Mouse (Mus musculus) forebrain, embryonic 14.5 days (tissue): ENCODE results near the gene 2700081O15Rik. TPM values are rescaled to one million over a fixed set of nuclear protein-coding genes. Genes with fewer than 3 reads are reported as not detected.
A peak's percentile ranks its signal among the peaks of the same experiment; 100 is the strongest.
"Not testable (repeated sequence)": the region's sequence is repeated elsewhere in the genome, so short reads cannot be mapped to it uniquely, and the experiment has no call there.

Source experiments
- ATAC-seq: fragments of 200-750 bp; cut with Nextera tagmentation; 2 replicates; pipeline ENCODE4 v1.8.0; 2017; ENCODE audit warnings: mild to moderate bottlenecking, moderate library complexity
- DNase-seq: peaks from one replicate; pipeline ENCODE4 v3.0.0-alpha.2; 2015; ENCODE audit warnings: low spot score
- H3K27ac ChIP-seq: fragments of 300-500 bp; sonication (generic); 2 replicates; pipeline ENCODE4 v1.5.1; 2014; ENCODE audit warnings: low read depth, mild to moderate bottlenecking, control low read depth, low read length, moderate library complexity
- H3K27me3 ChIP-seq: fragments of 300-500 bp; sonication (generic); replicated peaks from 2 replicates; pipeline ENCODE4 v1.6.1; 2014; ENCODE audit warnings: low read length, control low read depth, mixed read lengths; ENCODE audit not compliant: control insufficient read depth, insufficient read depth
- H3K36me3 ChIP-seq: fragments of 300-500 bp; sonication (generic); 2 replicates; pipeline ENCODE4 v1.6.1; 2014; ENCODE audit warnings: low read length, control low read depth; ENCODE audit not compliant: control insufficient read depth, insufficient read depth
- H3K4me1 ChIP-seq: fragments of 300-500 bp; sonication (generic); 2 replicates; pipeline ENCODE4 v1.6.1; 2014; ENCODE audit warnings: antibody characterized with exemption, low read length, control low read depth; ENCODE audit not compliant: control insufficient read depth, insufficient read depth
- H3K4me2 ChIP-seq: fragments of 300-500 bp; sonication (generic); 2 replicates; pipeline ENCODE4 v1.6.1; 2014; ENCODE audit warnings: mild to moderate bottlenecking, control low read depth, low read length
- H3K4me3 ChIP-seq: fragments of 300-500 bp; sonication (generic); 2 replicates; pipeline ENCODE4 v1.5.1; 2014; ENCODE audit warnings: low read depth, low read length, control low read depth
- H3K9ac ChIP-seq: fragments of 300-500 bp; sonication (generic); 2 replicates; pipeline ENCODE4 v1.6.1; 2014; ENCODE audit warnings: mild to moderate bottlenecking, low read length, control low read depth, moderate library complexity
- H3K9me3 ChIP-seq: fragments of 300-500 bp; sonication (generic); replicated peaks from 2 replicates; pipeline ENCODE4 v1.6.1; 2016; ENCODE audit warnings: low read length, control low read depth, mixed read lengths; ENCODE audit not compliant: control insufficient read depth
- WGBS: fragments of 180-500 bp; shearing (Covaris S2); extraction: QIAGEN DNeasy Blood & Tissue Kit; methylation state at CpG from one replicate; pipeline ENCODE4 v1.1.7; 2014; 5-methylcytosine and 5-hydroxymethylcytosine counted together
- polyA plus RNA-seq: library from polyadenylated mRNA; unstranded; fragments of >200 nt; fragmentation: Nextera tagmentation; extraction: Ambion mirVana; gene quantifications from 2 replicates; pipeline ENCODE4 v1.2.1, GENCODE M21; 2014

The 2700081O15Rik gene
- polyA plus RNA-seq, 1 experiment from 2014 or later, result 24.7 TPM

DNA sequence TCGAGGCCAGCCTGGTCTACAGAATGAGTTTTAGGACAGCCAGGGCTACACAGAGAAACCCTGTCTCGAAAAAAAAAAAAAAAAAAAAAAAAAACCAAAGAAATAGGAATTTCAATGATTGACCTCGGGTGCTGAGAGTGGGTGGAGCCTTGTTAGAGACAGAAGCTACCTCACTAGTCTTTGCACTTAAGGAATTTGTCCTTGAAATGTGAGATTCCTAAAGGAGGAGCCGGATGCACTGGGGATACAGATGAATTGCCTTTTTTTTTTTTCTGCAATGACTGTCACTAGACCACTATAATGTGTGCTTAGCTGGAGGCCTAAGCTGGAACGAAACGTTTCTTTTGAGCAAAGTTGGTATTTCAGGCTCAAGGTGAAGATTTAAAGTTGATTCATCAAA lies 28.9 kb upstream of the 2700081O15Rik start:
- ATAC-seq, result no peak
- no peak overlapping the region for H3K4me2 ChIP-seq

DNA sequence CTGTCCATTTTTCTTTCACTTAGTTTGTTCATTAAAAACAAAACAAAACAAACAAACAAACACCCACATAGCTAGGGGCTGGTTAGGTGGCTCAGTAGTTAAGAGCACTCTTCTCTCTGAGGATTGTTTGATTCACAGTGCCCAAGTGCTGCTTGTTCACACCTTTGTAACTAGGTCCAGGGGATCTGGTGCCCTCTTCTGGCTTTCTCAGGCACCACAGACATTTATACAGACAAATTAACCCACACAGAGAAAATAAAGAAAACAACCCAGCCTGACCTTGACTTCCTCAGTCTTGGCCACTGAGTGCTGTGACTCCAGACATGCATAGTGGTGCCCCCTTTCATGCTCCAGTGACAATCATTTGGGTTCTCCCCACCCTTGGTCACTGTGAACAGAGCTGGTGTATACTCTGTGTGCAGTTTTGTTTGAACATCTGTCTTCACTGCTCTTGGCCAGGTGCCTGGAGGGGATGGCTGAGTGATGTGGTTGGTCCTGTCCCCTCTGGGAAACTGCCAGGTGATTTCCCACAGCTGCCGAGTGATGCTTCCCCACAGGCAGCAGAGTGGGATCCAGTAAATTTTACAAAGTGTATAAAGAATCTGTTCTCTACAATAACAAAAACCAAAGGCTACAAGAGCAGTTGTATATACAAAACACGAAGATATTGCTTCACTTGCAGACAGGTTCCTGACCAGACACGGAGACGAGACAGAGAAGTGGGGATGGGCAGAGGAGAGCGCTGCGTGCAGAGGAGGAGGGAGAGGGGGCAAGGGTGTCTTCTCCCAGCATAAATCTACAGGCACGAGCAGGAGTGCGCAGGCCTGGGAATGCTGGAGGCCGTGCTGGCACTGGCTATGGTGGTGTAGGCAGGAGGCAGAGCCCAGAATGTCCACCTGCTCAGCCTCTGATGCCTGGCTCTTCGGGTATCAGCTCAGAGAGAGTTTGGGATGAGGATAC lies 20.3 kb upstream of the 2700081O15Rik start:
- not testable (repeated sequence) for H3K4me2 ChIP-seq, H3K9ac ChIP-seq, H3K9me3 ChIP-seq, H3K4me3 ChIP-seq, H3K4me1 ChIP-seq, ATAC-seq, H3K36me3 ChIP-seq, H3K27me3 ChIP-seq, H3K27ac ChIP-seq
- 81% methylated on average over 7 of the region's 10 CpGs for WGBS
- DNase-seq, result peak; percentile 13

More for the DNA sequence above, 28.9 kb upstream of the 2700081O15Rik start:
- peaks cover 10% of the 10 kb centered on the region for H3K4me1 ChIP-seq
- WGBS, result 90% methylated on average over 6 of the region's 6 CpGs
- H3K27ac ChIP-seq, result no peak overlapping the region
- no peak for DNase-seq
- H3K36me3 ChIP-seq, result no peaks in the 10 kb centered on the region
- no peaks in the 10 kb centered on the region for H3K27me3 ChIP-seq
- H3K9me3 ChIP-seq, result peaks cover 7% of the 10 kb centered on the region
- H3K9ac ChIP-seq, result no peak overlapping the region
- no peak overlapping the region for H3K4me3 ChIP-seq

DNA sequence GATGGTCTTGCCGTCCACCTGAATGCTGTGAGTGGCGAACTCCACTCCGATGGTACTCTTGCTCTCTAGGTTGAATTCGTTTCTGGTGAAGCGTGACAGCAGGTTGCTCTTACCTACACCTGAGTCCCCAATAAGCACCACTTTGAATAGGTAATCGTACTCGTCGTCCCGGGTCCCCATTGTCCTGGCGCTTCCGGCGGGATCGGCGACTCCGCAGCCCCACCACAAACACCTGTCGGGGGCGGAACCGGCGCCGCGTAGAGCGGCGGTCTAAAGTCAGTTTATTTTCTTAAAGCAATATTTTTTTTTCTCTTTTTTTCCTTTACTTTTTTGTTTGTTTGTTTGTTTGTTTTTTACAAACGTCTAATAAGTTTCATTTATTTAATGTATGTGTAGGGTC lies 18.5 kb upstream of the 2700081O15Rik start:
- H3K9ac ChIP-seq, H3K27me3 ChIP-seq, DNase-seq, ATAC-seq, H3K9me3 ChIP-seq, H3K27ac ChIP-seq, H3K4me3 ChIP-seq, H3K36me3 ChIP-seq, H3K4me2 ChIP-seq, H3K4me1 ChIP-seq: not testable (repeated sequence)
- 39% methylated on average over 24 of the region's 24 CpGs for WGBS

DNA sequence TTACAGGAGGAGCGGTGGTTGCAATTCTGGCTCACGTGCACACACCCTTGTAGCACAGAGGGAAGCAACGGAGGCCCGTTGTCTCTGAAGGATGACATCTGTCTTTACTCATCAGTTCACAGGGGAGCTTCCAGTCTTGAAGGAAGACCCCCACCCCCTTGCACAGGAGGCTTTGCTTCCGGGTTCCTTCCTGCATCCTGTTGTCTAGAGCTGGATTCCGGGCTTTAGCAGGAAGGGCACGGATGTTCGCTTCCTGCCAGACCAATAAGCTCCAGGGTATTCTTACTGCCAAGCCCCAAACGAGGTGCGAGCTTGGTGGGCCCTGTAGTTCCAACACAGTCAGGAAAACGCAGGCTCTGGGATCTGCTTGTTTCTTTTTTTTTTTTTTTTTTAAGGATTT lies 16.8 kb upstream of the 2700081O15Rik start:
- Histone ChIP-seq H3K9ac (no peak overlapping the region), H3K27ac (no peak overlapping the region), H3K4me1 (no peaks in the 10 kb centered on the region), H3K4me3 (no peak overlapping the region), H3K4me2 (no peak overlapping the region), H3K27me3 (no peaks in the 10 kb centered on the region), H3K9me3 (no peaks in the 10 kb centered on the region), H3K36me3 (no peaks in the 10 kb centered on the region)
- ATAC-seq (no peak), DNase-seq (no peak)
- 79% methylated on average over 11 of the region's 11 CpGs for WGBS

DNA sequence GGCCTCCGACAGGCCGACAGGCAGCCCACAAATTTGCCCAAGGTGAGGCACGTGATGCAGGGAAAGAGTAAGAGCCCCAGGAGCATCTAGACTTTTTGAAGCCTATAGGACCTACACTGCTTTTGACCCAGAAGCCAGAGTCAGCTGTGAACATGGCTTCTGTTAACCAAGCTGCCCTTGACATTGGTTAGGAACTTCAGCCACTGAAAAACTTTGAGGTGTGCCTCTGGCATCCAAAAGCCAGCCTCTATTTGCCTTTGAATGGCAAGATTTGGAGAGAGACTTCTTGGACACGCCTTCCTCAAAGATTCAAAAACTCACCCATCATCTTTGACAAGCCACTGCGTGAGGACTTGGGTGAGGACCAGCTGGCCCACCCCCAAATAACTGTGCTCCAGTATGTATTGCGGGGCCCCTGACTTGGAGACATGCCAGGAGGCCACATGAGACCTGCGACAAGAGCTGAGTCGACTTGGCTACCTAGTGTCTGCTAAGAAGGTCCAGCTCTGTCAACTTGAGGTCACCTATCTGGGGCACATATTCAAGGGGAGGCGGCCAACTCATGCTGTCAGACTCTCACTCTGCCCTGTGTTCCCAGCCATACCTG lies 12.7 kb upstream of the 2700081O15Rik start:
- Histone ChIP-seq H3K4me2 (no peak overlapping the region), H3K9me3 (no peaks in the 10 kb centered on the region), H3K27me3 (no peaks in the 10 kb centered on the region), H3K4me3 (no peak overlapping the region), H3K27ac (no peak overlapping the region), H3K9ac (no peak overlapping the region), H3K4me1 (no peaks in the 10 kb centered on the region), H3K36me3 (no peaks in the 10 kb centered on the region)
- 67% methylated on average over 9 of the region's 9 CpGs for WGBS
- ATAC-seq (no peak), DNase-seq (peak; percentile 44)

DNA sequence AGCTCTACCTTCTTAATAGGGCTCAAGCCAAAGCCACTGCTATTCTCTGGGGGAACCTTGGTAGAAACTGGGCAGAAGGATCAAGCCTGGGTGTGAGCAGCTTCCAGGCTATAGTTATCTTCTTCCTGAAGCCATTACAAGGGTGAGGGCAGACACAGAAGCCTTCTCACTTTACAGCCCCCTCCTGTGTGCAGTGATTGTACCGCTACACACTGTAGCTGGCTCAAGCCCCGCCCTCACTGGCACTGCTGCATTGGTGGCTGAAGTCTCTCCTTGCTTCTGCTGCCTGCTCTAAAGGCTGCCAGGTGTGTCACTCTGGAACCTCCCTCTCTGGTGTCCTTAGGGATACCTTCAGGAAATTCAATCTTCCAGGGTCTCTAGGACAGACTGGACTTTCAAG lies 5.1 kb upstream of the 2700081O15Rik start:
- DNase-seq, result no peak
- no peak for ATAC-seq
- no peak overlapping the region for H3K4me2 ChIP-seq
- no peak overlapping the region for H3K9ac ChIP-seq
- H3K4me3 ChIP-seq, result no peak overlapping the region
- no peaks in the 10 kb centered on the region for H3K27me3 ChIP-seq
- peaks cover 7% of the 10 kb centered on the region for H3K4me1 ChIP-seq
- no peak overlapping the region for H3K27ac ChIP-seq
- no peaks in the 10 kb centered on the region for H3K9me3 ChIP-seq
- 47% methylated on average over 2 of the region's 2 CpGs for WGBS
- H3K36me3 ChIP-seq, result no peaks in the 10 kb centered on the region

DNA sequence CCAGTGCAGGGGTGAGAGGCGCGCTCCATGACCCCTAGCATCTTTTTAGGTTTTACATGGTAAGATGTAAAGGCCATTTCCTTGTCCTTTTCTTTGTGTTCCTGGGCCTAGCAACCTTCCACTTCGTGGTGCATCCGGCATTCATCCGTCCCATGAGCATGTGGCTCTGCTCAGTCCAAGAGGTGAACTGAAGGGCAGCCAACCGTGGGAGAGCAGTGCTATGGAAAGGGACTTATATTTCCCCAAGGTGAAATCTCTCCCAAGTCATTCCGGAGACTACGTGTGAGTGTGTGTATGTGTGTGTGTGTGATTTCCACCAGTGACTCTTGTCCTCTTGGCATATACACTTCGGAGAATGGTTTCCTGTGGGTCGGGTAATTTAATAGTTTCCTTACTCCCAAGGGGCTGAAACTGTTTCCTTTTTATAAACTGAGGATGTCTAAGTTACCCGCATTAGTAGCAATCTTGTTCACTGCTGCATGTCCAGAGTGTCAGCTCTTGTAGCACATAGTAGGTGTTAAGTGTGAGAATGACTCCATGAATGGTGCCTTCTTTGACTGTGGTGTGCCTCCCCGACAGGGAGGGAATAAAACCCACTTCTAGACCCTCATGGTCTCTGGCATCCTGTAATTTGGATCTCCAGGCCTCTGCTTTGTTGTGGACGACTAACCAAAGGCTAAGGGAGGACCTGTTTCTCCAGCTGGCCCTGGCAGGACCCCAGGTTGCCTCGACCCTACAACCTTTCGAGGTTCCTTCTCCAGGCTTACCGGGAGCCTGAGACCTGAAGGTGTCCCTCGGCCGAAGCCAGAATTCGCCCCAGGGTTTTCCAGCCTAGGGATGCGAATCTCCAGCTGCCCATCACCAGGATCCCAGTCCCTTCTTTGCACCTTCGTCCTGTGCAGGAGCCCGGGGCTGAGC lies 1.2 kb upstream of the 2700081O15Rik start:
- Histone ChIP-seq H3K4me2 (peak overlapping the region; percentile 93), H3K9ac (peak overlapping the region; percentile 99), H3K4me1 (peaks cover 29% of the 10 kb centered on the region), H3K36me3 (peaks cover 12% of the 10 kb centered on the region), H3K4me3 (peak overlapping the region; percentile 83), H3K9me3 (no peaks in the 10 kb centered on the region), H3K27me3 (no peaks in the 10 kb centered on the region), H3K27ac (peak overlapping the region; percentile 99)
- ATAC-seq, result no peak
- WGBS, result 37% methylated on average over 22 of the region's 22 CpGs
- DNase-seq, result no peak

DNA sequence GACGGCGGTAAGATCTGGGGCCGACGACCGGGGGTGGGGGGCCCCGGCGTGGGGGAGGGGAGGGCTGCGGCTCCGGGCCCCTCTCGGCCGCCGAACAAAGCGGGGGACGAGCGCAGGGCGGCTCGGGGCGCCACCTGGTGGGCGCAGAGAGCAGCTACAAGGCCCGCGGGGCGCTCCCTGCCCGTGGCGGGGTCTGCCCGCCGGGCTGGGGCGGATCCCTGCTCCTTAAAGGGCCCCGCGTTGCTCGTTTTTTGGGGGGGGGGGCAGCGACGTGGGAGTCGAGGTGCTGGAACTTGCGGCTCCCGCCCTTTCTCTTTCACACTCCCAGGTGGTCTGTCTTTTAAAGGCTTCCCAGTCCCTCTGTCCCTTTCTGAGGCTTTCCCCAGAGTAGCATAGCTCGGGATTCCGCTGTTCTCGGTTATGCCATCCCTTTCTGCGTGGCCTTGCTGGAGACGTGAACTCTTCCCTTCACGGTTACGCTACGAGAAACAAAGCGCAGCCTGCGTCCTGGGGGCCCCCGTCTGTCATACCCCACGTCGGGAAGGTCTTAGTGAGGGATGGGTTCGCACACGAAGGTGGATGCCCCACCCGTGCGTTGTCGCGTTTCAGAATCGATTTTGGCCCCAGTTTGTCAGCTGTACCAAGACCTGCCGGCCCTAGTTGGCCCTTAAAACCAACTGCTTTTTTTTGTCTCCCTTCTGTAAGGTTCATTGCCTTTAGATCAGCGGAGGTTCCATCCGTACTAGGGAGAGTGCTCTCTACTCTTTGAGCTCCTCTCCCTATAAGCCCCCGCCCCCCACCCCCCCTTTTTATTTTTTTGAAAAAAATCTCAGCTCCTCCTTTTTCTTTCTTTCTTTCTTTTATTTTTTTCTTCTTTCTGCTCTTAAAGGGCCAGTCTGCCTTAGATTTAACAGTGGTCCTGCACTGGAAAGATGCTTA lies 755 bp downstream of the 2700081O15Rik start:
- under 1% methylated on average over 42 of the region's 59 CpGs for WGBS
- H3K27me3 ChIP-seq, result no peaks in the 10 kb centered on the region
- peak overlapping the region; percentile 99 for H3K9ac ChIP-seq
- peak overlapping the region; percentile 93 for H3K4me2 ChIP-seq
- H3K4me3 ChIP-seq, result peak overlapping the region; percentile 83
- peaks cover 32% of the 10 kb centered on the region for H3K36me3 ChIP-seq
- H3K27ac ChIP-seq, result peak overlapping the region; percentile 99
- no peaks in the 10 kb centered on the region for H3K9me3 ChIP-seq
- peaks cover 49% of the 10 kb centered on the region for H3K4me1 ChIP-seq
- DNase-seq (peak; percentile 92), ATAC-seq (peak; percentile 71)
